Mouse (Mus musculus) small intestine, adult 2 months (tissue): Measurements from ENCODE around the gene Dst.

ENCODE experiments used
- CTCF ChIP-seq: fragments of 200-500 bp; IDR thresholded peaks from 2 replicates; pipeline ENCODE4 v1.5.1; 2012; ENCODE audit warnings: low read depth, mild to moderate bottlenecking, control low read depth, inconsistent platforms, low read length, moderate library complexity, mixed read lengths; ENCODE audit not compliant: insufficient replicate concordance, insufficient read length; ENCODE audit errors: extremely low read depth
- POLR2A ChIP-seq: fragments of 200-500 bp; IDR thresholded peaks from 2 replicates; pipeline ENCODE4 v1.6.1; 2012; ENCODE audit warnings: low read depth, mild to moderate bottlenecking, control low read depth, inconsistent platforms, low read length, moderate library complexity

DNA sequence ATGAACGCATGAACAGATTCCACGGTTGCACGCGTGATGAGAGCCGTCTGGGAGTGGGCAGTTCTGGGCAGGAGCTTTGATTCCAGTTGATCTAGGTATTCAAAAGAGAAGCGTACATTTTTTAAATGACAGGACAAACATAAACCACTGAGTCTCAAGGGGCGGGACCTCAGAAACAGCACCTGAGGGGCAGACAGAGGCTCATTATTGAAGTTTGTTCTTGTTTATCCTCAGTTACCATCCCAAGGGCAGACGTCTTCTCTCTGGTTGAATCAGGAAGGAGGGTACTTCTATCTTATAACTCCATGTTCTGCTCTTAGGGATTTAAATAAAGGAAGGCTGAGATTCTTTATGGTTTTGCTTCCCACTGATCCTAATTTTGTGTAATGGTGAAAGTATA lies 199.1 kb downstream of the Dst start:
- TF ChIP-seq CTCF = no peak
- TF ChIP-seq POLR2A = no peak
